11 mouse cellular contexts compared by ENCODE assay signal in the genomic region with DNA sequence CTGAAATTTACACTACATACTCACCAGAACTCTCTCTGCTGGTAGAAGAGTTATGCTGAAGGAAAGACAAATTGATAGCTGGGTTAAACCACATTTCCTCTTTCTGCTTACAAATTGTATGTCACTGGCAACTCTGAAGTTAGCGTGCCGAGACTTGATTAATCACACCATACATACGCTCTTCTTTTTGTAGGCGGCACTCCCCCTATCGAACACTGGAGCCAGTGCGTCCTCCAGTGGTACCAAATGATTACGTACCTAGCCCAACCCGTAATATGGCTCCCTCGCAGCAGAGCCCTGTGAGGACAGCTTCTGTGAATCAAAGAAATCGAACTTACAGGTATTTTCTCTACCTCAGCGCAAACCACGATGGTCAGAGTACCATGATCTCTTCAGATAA. TPM values are rescaled to one million over a fixed set of nuclear protein-coding genes. Genes with fewer than 3 reads are reported as not detected.
A peak's percentile ranks its signal among the peaks of the same experiment; 100 is the strongest.
DNase-seq lines count a peak whose midpoint lies in the region; ATAC-seq lines count a peak whose summit lies in the region.
"Had no signal": no experiment of that assay in that cellular context is flagged by ENCODE, and none has a peak within 500 bp of the region (broad histone marks: within the 10 kb centered on the region; RNA-seq: fewer than 3 reads in every experiment).

No protein-coding gene starts in this region.

- peak; percentile 23 for DNase-seq in embryonic facial prominence, embryonic 14.5 days (ENCODE audit: low spot score)
- no peak for DNase-seq in embryonic facial prominence, embryonic 10.5 days (ENCODE audit: low spot score)
- peak; percentile 27 to 33 for DNase-seq in B cell, adult 2 months
- DNase-seq in c-Kit-positive CD71-negative TER-119-negative erythroid progenitor cells, embryonic 14.5 days (ENCODE audit: low read depth) = peak; percentile 36
- no peak for DNase-seq in layer of hippocampus, postnatal 10 days (ENCODE audit: low spot score in 2 of 2)
- DNase-seq in ovary, adult 18-20 months (ENCODE audit: low spot score) = no peak
- DNase-seq in adrenal gland, postnatal 25 days = no peak
- DNase-seq: right cerebral cortex, postnatal 14 days had no signal

- H3K4me1 ChIP-seq in embryonic facial prominence, embryonic 14.5 days (ENCODE audit: control insufficient read depth, insufficient read depth, low read length) = no peaks in the 10 kb centered on the region
- no peaks in the 10 kb centered on the region for H3K4me1 ChIP-seq in embryonic facial prominence, embryonic 10.5 days
- H3K4me1 ChIP-seq: hindbrain, embryonic 10.5 days; midbrain, embryonic 15.5 days had no signal

- peaks cover 42% of the 10 kb centered on the region for H3K36me3 ChIP-seq in embryonic facial prominence, embryonic 14.5 days (ENCODE audit: control insufficient read depth, insufficient read depth, low read length)
- H3K36me3 ChIP-seq in embryonic facial prominence, embryonic 10.5 days (replicated peaks) = peaks cover 55% of the 10 kb centered on the region

- ATAC-seq in embryonic facial prominence, embryonic 14.5 days (ENCODE audit: low read depth) = no peak
- ATAC-seq in megakaryocyte, adult 5-6 weeks (ENCODE audit: poor library complexity, severe bottlenecking) = peak; percentile 64
- ATAC-seq: midbrain, embryonic 15.5 days had no signal

- H3K27me3 ChIP-seq in embryonic facial prominence, embryonic 14.5 days (replicated peaks; ENCODE audit: control insufficient read depth, insufficient read depth, low read length) = no peaks in the 10 kb centered on the region
- H3K27me3 ChIP-seq in embryonic facial prominence, embryonic 10.5 days (replicated peaks; ENCODE audit: low read depth, poor library complexity, severe bottlenecking) = no peaks in the 10 kb centered on the region
- H3K27me3 ChIP-seq: midbrain, embryonic 15.5 days had no signal

- H3K4me2 ChIP-seq in embryonic facial prominence, embryonic 14.5 days (ENCODE audit: low read depth, low read length) = no peak overlapping the region
- H3K4me2 ChIP-seq: midbrain, embryonic 15.5 days had no signal

- H3K4me3 ChIP-seq in embryonic facial prominence, embryonic 14.5 days (ENCODE audit: low read depth, low read length) = no peak overlapping the region
- no peak overlapping the region for H3K4me3 ChIP-seq in embryonic facial prominence, embryonic 10.5 days
- H3K4me3 ChIP-seq: hindbrain, embryonic 10.5 days; midbrain, embryonic 15.5 days had no signal

- no peak overlapping the region for H3K27ac ChIP-seq in embryonic facial prominence, embryonic 14.5 days (replicated peaks; ENCODE audit: low read depth, low read length)
- no peak overlapping the region for H3K27ac ChIP-seq in embryonic facial prominence, embryonic 10.5 days (replicated peaks)
- H3K27ac ChIP-seq: hindbrain, embryonic 10.5 days; midbrain, embryonic 15.5 days had no signal

- WGBS in embryonic facial prominence, embryonic 14.5 days = 87% methylated on average over 12 of the region's 12 CpGs
- 89% methylated on average over 12 of the region's 12 CpGs for WGBS in embryonic facial prominence, embryonic 10.5 days

- H3K9me3 ChIP-seq in embryonic facial prominence, embryonic 14.5 days (ENCODE audit: control insufficient read depth, low read length) = no peaks in the 10 kb centered on the region
- no peaks in the 10 kb centered on the region for H3K9me3 ChIP-seq in embryonic facial prominence, embryonic 10.5 days
- H3K9me3 ChIP-seq: hindbrain, embryonic 10.5 days; midbrain, embryonic 15.5 days had no signal

- H3K9ac ChIP-seq in embryonic facial prominence, embryonic 14.5 days (ENCODE audit: low read depth, low read length) = no peak overlapping the region
- H3K9ac ChIP-seq: midbrain, embryonic 15.5 days had no signal

RNA-seq across cellular contexts. Expression of gene Abi2, which starts 37.6 kb away (rescaled TPM):
- 17.1 and 18.6 TPM in 2 replicates for polyA plus RNA-seq in embryonic facial prominence, embryonic 14.5 days (2014; fragmentation: Nextera tagmentation; extraction: Ambion mirVana)
- polyA plus RNA-seq in embryonic facial prominence, embryonic 10.5 days (2016; fragmentation: Nextera tagmentation; extraction: Ambion mirVana) = 48.6 and 53.6 TPM in 2 replicates
- 12.2 and 12.6 TPM in 2 replicates for total RNA-seq in megakaryocyte, adult 5-6 weeks (2015)
- 8.0 and 9.6 TPM in 2 replicates for total RNA-seq in megakaryocyte, adult 5-6 weeks (2017)
- total RNA-seq in layer of hippocampus, postnatal 10 days (2021) = 100 to 1,000 TPM; 334 to 411 TPM
- total RNA-seq in adrenal gland, postnatal 25 days (2021) = 25.6 and 39.4 TPM in 2 replicates

Comparison
In these comparisons a context has a peak if more than half of its experiments do, and no peak if none do; other contexts are left out.
1. DNase-seq: peak in embryonic facial prominence, embryonic 14.5 days (single experiment), B cell, adult 2 months (2 of 2) and c-Kit-positive CD71-negative TER-119-negative erythroid progenitor cells, embryonic 14.5 days (single experiment); none in embryonic facial prominence, embryonic 10.5 days (single experiment), layer of hippocampus, postnatal 10 days (0 of 2), ovary, adult 18-20 months (single experiment) and adrenal gland, postnatal 25 days (single experiment).